Mouse (Mus musculus) heart, adult 10 weeks (tissue): ENCODE results near the gene Chac1. TPM values are rescaled to one million over a fixed set of nuclear protein-coding genes. Genes with fewer than 3 reads are reported as not detected.

ENCODE experiments used
- polyA plus RNA-seq: library from polyadenylated mRNA; stranded (reverse); fragments of 350-450 nt; fragmentation: Illumina TruSeq; extraction: RNeasy Lipid Tissue Mini Kit (QIAGEN cat#74804); gene quantifications from one replicate; pipeline ENCODE4 v1.2.3, GENCODE M21; 2014; ENCODE audit warnings: low read depth, low replicate concordance

Chac1 gene
- 7.1 TPM for polyA plus RNA-seq

GRCm38 (mm10) chr2:119350555-119351486 is at the start of gene Chac1:
TSS of gene Chac1 (plus strand) at chr2:119351229.

GRCm38 (mm10) chr2:119325568-119326143 is 25.4 kb upstream of the Chac1 start, which contains the start of gene Dll4:
TSS of gene Dll4 (plus strand) at chr2:119325784.

Other genes starting within 250 kb of the Chac1 start
- gene Rad51, start 238.4 kb upstream of the Chac1 start, polyA plus RNA-seq, result 0.26 TPM
- gene Rmdn3, start 194.2 kb upstream of the Chac1 start, polyA plus RNA-seq, result 18.1 TPM
- 7.9 TPM for gene Gchfr, start 183.5 kb upstream of the Chac1 start, polyA plus RNA-seq
- not detected for gene Gm14137, start 176.7 kb upstream of the Chac1 start, polyA plus RNA-seq
- gene Zfyve19, start 142.6 kb upstream of the Chac1 start, polyA plus RNA-seq, result 22.6 TPM
- 8.7 TPM for gene Dnajc17, start 142.4 kb upstream of the Chac1 start, polyA plus RNA-seq
- gene Ppp1r14d, start 121.3 kb upstream of the Chac1 start, polyA plus RNA-seq, result not detected
- not detected for gene Spint1, start 113.9 kb upstream of the Chac1 start, polyA plus RNA-seq
- gene Rhov, start 80.0 kb upstream of the Chac1 start, polyA plus RNA-seq, result not detected
- 8.4 TPM for gene Vps18, start 62.5 kb upstream of the Chac1 start, polyA plus RNA-seq
- 11.8 TPM for gene Dll4, start 25.4 kb upstream of the Chac1 start, polyA plus RNA-seq
- gene Ino80, start 126.5 kb downstream of the Chac1 start, polyA plus RNA-seq, result 9.8 TPM
- gene Exd1, start 196.4 kb downstream of the Chac1 start, polyA plus RNA-seq, result 0.34 TPM
- gene Chp1, start 196.5 kb downstream of the Chac1 start, polyA plus RNA-seq, result 85.9 TPM